Comparison of ENCODE assay signal across 31 mouse cellular contexts in genomic region chr14:66452828-66453227, GRCm38 (mm10).
DNase-seq lines count a peak whose midpoint lies in the region; ATAC-seq and TF ChIP-seq lines count a peak whose summit lies in the region.
"Had no signal": no experiment of that assay in that cellular context is flagged by ENCODE, and none has a peak within 500 bp of the region (broad histone marks: within the 10 kb centered on the region; RNA-seq: fewer than 3 reads in every experiment).

No protein-coding gene starts in this region.

- no peak for ATAC-seq in midbrain, postnatal 0 days (ENCODE audit: low FRiP score)
- no peak for ATAC-seq in forebrain, embryonic 12.5 days (ENCODE audit: low FRiP score)
- ATAC-seq: forebrain, embryonic 13.5 days; forebrain, embryonic 16.5 days; intestine, embryonic 15.5 days; Patski had no signal

- H3K36me3 ChIP-seq in midbrain, postnatal 0 days (ENCODE audit: insufficient read depth, low read length), result no peaks in the 10 kb centered on the region
- H3K36me3 ChIP-seq in midbrain, embryonic 10.5 days, result no peaks in the 10 kb centered on the region
- no peaks in the 10 kb centered on the region for H3K36me3 ChIP-seq in forebrain, embryonic 12.5 days (replicated peaks)
- H3K36me3 ChIP-seq: embryonic facial prominence, embryonic 10.5 days; embryonic facial prominence, embryonic 13.5 days; heart, embryonic 10.5 days; heart, embryonic 13.5 days; hindbrain, embryonic 15.5 days; intestine, embryonic 15.5 days had no signal

- H3K9me3 ChIP-seq in midbrain, postnatal 0 days (ENCODE audit: low read length), result no peaks in the 10 kb centered on the region
- H3K9me3 ChIP-seq in midbrain, embryonic 10.5 days (replicated peaks), result peaks cover 4% of the 10 kb centered on the region
- 0 out of 2 replicates have a peak, but pooled peaks cover 4% of the 10 kb centered on the region for H3K9me3 ChIP-seq in forebrain, embryonic 12.5 days
- H3K9me3 ChIP-seq: embryonic facial prominence, embryonic 13.5 days; hindbrain, embryonic 15.5 days; intestine, embryonic 15.5 days had no signal

- H3K9ac ChIP-seq in midbrain, postnatal 0 days (replicated peaks; ENCODE audit: low read length, poor library complexity, severe bottlenecking), result no peak overlapping the region
- H3K9ac ChIP-seq in forebrain, embryonic 12.5 days, result no peak overlapping the region
- H3K9ac ChIP-seq: embryonic facial prominence, embryonic 13.5 days; forebrain, embryonic 13.5 days; heart, embryonic 13.5 days; hindbrain, embryonic 15.5 days; intestine, embryonic 15.5 days had no signal

- no peaks in the 10 kb centered on the region for H3K4me1 ChIP-seq in midbrain, postnatal 0 days (ENCODE audit: insufficient read depth, low read length)
- H3K4me1 ChIP-seq in midbrain, embryonic 10.5 days, result no peaks in the 10 kb centered on the region
- no peaks in the 10 kb centered on the region for H3K4me1 ChIP-seq in forebrain, embryonic 12.5 days
- H3K4me1 ChIP-seq: embryonic facial prominence, embryonic 10.5 days; embryonic facial prominence, embryonic 13.5 days; heart, embryonic 10.5 days; heart, embryonic 13.5 days; intestine, embryonic 15.5 days had no signal

- DNase-seq in layer of hippocampus, adult 2 months (ENCODE audit: low spot score in 2 of 2), result no peak
- no peak for DNase-seq in layer of hippocampus, postnatal 14 days (ENCODE audit: low spot score in 2 of 2)
- no peak for DNase-seq in midbrain, postnatal 0 days (ENCODE audit: low spot score)
- no peak for DNase-seq in midbrain, embryonic 10.5 days (ENCODE audit: low spot score)
- DNase-seq in R1 (ENCODE audit: low read depth, low spot score), result peak; percentile 29
- no peak for DNase-seq in c-Kit-positive CD71-positive TER-119-positive erythroid progenitor cells, embryonic 14.5 days (ENCODE audit: low spot score)
- DNase-seq: adrenal gland, adult 2 months; adrenal gland, postnatal 14 days; B cell, adult 2 months; cerebellum, adult 11-12 months; cerebellum, adult 8-10 months; cerebellum, postnatal 10 days; cerebellum, postnatal 36 days; embryo, embryonic 11 days; gastrocnemius, postnatal 10 days; gastrocnemius, postnatal 36 days; heart, adult 2 months; heart, postnatal 14 days; heart, postnatal 4 days had no signal

- no peaks in the 10 kb centered on the region for H3K27me3 ChIP-seq in midbrain, postnatal 0 days (ENCODE audit: insufficient read depth, low read length)
- H3K27me3 ChIP-seq in midbrain, embryonic 10.5 days (ENCODE audit: low read depth, poor library complexity, severe bottlenecking), result no peaks in the 10 kb centered on the region
- no peaks in the 10 kb centered on the region for H3K27me3 ChIP-seq in forebrain, embryonic 12.5 days
- H3K27me3 ChIP-seq: CH12.LX; embryonic facial prominence, embryonic 13.5 days; forebrain, embryonic 13.5 days; heart, embryonic 13.5 days; hindbrain, embryonic 15.5 days; intestine, embryonic 15.5 days had no signal

- 86% methylated on average over 3 of the region's 3 CpGs for WGBS in midbrain, postnatal 0 days
- 88% methylated on average over 3 of the region's 3 CpGs for WGBS in midbrain, embryonic 10.5 days
- WGBS in forebrain, embryonic 12.5 days, result 88% methylated on average over 3 of the region's 3 CpGs

- no peak overlapping the region for H3K4me2 ChIP-seq in midbrain, postnatal 0 days (ENCODE audit: low read depth, low read length, poor library complexity, severe bottlenecking)
- H3K4me2 ChIP-seq in forebrain, embryonic 12.5 days, result no peak overlapping the region
- H3K4me2 ChIP-seq: embryonic facial prominence, embryonic 13.5 days; forebrain, embryonic 13.5 days; heart, embryonic 13.5 days; hindbrain, embryonic 15.5 days; intestine, embryonic 15.5 days had no signal

- H3K27ac ChIP-seq in layer of hippocampus, adult 2 months, result no peak overlapping the region
- no peak overlapping the region for H3K27ac ChIP-seq in midbrain, postnatal 0 days (ENCODE audit: low read depth, low read length)
- H3K27ac ChIP-seq in midbrain, embryonic 10.5 days (replicated peaks), result no peak overlapping the region
- no peak overlapping the region for H3K27ac ChIP-seq in forebrain, embryonic 12.5 days
- H3K27ac ChIP-seq: embryonic facial prominence, embryonic 10.5 days; embryonic facial prominence, embryonic 13.5 days; forebrain, embryonic 13.5 days; heart, adult 2 months; heart, embryonic 10.5 days; heart, embryonic 13.5 days; hindbrain, embryonic 15.5 days; intestine, embryonic 15.5 days had no signal

- peak; percentile 31 for TF ChIP-seq CTCF in layer of hippocampus, adult 2 months (conservative IDR thresholded peaks at IDR 0.05)
- peak; percentile 21; the same call in 1 of the 2 replicates for TF ChIP-seq CTCF in midbrain, postnatal 0 days (IDR thresholded peaks at IDR 0.05)

- no peak overlapping the region for H3K4me3 ChIP-seq in layer of hippocampus, adult 2 months
- H3K4me3 ChIP-seq in midbrain, postnatal 0 days (ENCODE audit: low read depth, low read length), result no peak overlapping the region
- no peak overlapping the region for H3K4me3 ChIP-seq in midbrain, embryonic 10.5 days
- H3K4me3 ChIP-seq in forebrain, embryonic 12.5 days (replicated peaks), result no peak overlapping the region
- H3K4me3 ChIP-seq: embryonic facial prominence, embryonic 10.5 days; embryonic facial prominence, embryonic 13.5 days; erythroblast, embryonic 14.5 days; forebrain, embryonic 13.5 days; heart, adult 2 months; heart, embryonic 10.5 days; heart, embryonic 13.5 days; hindbrain, embryonic 15.5 days; intestine, embryonic 15.5 days had no signal
